Mouse (Mus musculus) brain, embryonic 14.5 days (tissue): ENCODE measurements around the gene 9330161L09Rik. TPM values are rescaled to one million over a fixed set of nuclear protein-coding genes. Genes with fewer than 3 reads are reported as not detected.
"Not testable (repeated sequence)": the region's sequence is repeated elsewhere in the genome, so short reads cannot be mapped to it uniquely, and the experiment has no call there.

Experiments
- DNase-seq: peaks from one replicate; pipeline ENCODE4 v3.0.0-alpha.2; 2011; ENCODE audit warnings: low read depth
- CTCF ChIP-seq: fragments of 200-500 bp; IDR thresholded peaks from 2 replicates; pipeline ENCODE4 v1.5.1; 2012; ENCODE audit warnings: inconsistent platforms, mild to moderate bottlenecking, moderate library complexity, borderline replicate concordance; ENCODE audit not compliant: insufficient read depth, insufficient read length; ENCODE audit errors: extremely low read depth
- POLR2A ChIP-seq: fragments of 200-500 bp; IDR thresholded peaks from 2 replicates; pipeline ENCODE4 v1.6.1; 2012; ENCODE audit warnings: mild to moderate bottlenecking, inconsistent platforms, borderline replicate concordance; ENCODE audit not compliant: poor library complexity, insufficient read depth, insufficient read length, severe bottlenecking; ENCODE audit errors: extremely low read depth
- polyA plus RNA-seq: library from polyadenylated mRNA; depleted of rRNA; stranded (reverse); fragments of >200 nt; gene quantifications from 2 replicates; pipeline ENCODE4 v1.2.3, GENCODE M21; 2012; rRNA removed

The 9330161L09Rik gene
- 2.1 and 3.6 TPM in 2 replicates for polyA plus RNA-seq

DNA sequence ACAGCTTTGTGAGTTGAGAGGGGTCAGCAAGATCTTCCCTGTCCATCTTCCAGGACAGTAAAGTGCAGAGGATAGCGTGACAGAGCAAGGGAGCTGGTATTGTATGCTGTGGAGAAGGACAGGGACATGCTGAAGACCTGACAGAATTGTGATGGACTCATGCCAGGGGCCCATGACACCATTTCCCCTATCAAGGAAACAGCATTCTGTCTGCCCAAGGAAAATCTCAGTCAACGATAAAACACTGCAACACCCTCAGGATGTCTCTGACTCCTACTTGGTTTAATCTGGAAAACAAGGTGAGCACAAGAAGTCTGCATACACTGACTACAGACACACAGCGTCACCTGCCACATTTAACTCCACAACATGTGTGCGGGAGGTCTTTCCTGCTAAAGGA, at the start of gene 9330161L09Rik:
Gene 9330161L09Rik, minus strand, starts transcription at position 101 of the 400 bp plus-strand sequence.
- DNase-seq, result no peak
- TF ChIP-seq POLR2A, result no peak
- no peak for TF ChIP-seq CTCF

DNA sequence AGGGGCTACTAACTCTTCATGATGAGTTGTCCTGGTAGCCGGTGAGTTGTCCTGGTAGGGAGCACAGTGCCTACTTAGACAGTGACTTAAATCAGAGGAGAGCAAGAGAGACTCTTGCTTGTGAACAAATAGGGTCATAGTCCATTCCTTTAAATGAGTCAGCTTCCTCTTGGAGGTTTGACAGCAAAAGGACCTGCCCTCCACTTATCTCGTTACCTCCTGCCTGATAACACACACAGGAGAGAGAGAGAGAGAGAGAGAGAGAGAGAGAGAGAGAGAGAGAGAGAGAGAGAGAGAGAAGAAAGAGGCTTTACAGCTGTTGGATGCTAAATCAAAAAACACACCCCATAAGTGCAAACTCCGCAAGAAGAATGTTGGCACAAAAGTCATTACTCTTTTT, 49.5 kb upstream of the 9330161L09Rik start, which contains the start of gene Ifi27l2b:
Gene Ifi27l2b, minus strand, starts transcription at position 84 of the 400 bp plus-strand sequence.
- no peak for TF ChIP-seq CTCF
- TF ChIP-seq POLR2A, result no peak
- DNase-seq, result no peak

- DNase-seq, result not testable (repeated sequence)
Measured at GRCm38 (mm10) chr12:103456727-103457126, 49.1 kb upstream of the 9330161L09Rik start.

DNA sequence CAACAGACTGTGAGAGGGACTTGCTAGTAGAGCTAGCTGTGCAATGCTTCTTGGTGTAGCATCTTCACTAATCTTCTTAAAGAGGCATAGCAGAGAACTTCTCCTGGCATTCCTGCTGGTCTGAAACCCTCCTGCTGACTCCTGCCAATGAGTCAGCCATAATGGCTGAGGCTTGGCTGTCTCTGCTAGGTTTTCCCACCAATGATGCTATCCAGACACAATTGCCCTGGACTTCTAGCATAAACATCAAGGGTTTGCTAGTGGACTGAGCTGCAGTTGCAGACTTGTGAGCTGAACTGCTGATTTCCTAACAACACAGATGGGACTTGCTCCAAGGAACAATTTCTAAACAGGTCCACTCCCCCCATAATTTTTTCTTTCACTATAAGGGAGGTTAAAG, 45.7 kb upstream of the 9330161L09Rik start:
- TF ChIP-seq CTCF, result no peak
- no peak for TF ChIP-seq POLR2A
- no peak for DNase-seq

GRCm38 (mm10) chr12:103445060-103445459, 37.4 kb upstream of the 9330161L09Rik start:
- no peak for TF ChIP-seq CTCF
- TF ChIP-seq POLR2A, result no peak
- no peak for DNase-seq

DNA sequence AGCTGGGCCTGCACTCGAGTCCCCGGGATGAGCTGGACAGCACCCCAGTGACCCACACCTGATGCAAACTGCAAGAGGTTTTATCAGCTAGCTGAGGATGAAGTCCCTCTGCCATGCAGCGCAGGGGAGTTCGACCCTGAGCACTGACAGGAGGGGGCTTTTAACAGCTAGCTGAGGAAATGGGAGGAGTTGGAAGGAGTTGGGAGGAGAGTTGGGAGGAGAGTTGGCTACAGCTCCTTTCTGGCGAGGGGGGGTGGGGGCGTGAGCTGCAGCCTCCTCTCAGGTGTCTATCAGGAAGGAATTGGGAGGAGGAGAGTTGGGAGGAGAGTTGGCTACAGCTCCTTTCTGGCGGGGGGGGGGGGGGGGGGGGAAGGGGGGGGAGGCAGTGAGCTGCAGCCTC, 36.6 kb upstream of the 9330161L09Rik start:
- DNase-seq, result not testable (repeated sequence)

- no peak for TF ChIP-seq POLR2A
- no peak for TF ChIP-seq CTCF
Measured at GRCm38 (mm10) chr12:103443524-103443923, 35.9 kb upstream of the 9330161L09Rik start, which contains the start of gene Ifi27l2a. TSS of gene Ifi27l2a (minus strand) at chr12:103443680.

DNA sequence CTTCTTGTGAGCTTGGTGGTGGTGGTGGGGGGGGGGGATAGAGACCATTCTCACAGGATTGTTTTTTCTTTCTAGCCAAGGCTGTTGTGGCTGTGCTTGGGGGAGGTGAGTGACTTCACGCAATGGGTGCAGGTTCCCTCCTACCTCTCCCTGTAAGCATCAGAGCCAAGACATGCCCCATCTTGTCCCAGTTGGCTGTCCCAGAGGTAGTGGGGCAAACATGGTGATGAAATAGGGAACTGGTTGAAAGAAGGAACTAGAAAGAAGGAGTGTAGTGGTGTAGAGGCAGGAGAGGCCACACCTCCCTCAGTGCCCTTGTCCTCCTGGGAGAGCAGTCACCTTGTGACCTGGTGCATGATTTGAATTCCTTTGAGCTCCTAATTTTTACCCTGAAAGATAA, 30.0 kb upstream of the 9330161L09Rik start:
- DNase-seq, result no peak
- no peak for TF ChIP-seq POLR2A
- TF ChIP-seq CTCF, result no peak

More at GRCm38 (mm10) chr12:103443524-103443923, 35.9 kb upstream of the 9330161L09Rik start, which contains the start of gene Ifi27l2a:
- DNase-seq, result no peak

DNA sequence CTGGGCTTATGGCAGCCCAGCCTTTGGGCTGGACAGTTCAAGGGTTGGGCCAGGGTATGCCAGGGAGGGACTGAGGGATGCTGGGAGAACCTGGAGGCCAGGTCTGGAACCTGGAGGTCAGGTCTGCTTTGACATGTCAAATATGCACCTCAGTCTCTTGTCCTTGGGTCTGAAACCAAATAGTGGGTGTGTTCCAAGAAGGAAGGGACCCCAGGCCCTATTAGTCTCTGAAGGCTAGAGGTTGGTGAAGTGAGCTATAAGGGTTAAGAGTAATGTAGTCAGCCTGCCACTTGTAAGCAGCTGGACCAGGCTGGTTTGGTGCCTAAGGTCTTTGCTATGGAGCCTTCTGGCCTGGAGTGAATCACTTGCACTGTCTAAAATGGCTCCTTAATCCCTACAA, 27.2 kb upstream of the 9330161L09Rik start:
- DNase-seq, result no peak
- TF ChIP-seq POLR2A, result no peak
- no peak for TF ChIP-seq CTCF

- no peak for TF ChIP-seq POLR2A
- DNase-seq, result peak; percentile 13
Measured at GRCm38 (mm10) chr12:103433986-103434731, 26.5 kb upstream of the 9330161L09Rik start, which contains the start of gene Ifi27. TSS of gene Ifi27 (plus strand) at chr12:103434211.

GRCm38 (mm10) chr12:103433430-103433829, 25.8 kb upstream of the 9330161L09Rik start:
- TF ChIP-seq POLR2A, result no peak
- no peak for TF ChIP-seq CTCF
- no peak for DNase-seq

- TF ChIP-seq CTCF (no peak), POLR2A (no peak)
- no peak for DNase-seq
Measured at GRCm38 (mm10) chr12:103426710-103427109, 19.1 kb upstream of the 9330161L09Rik start.
